Mouse (Mus musculus) intestine, postnatal 0 days (tissue): ENCODE measurements at regions not wholly inside any gene's neighbourhood (a gene's known extent, or its start where the extent isn't known, plus 50 kb on each side); places are given as distances from the start of the nearest gene placed in this dataset.

Experiments used
- ATAC-seq: fragments of 200-750 bp; cut with Nextera tagmentation; 2 replicates; pipeline ENCODE4 v1.8.0; 2017; ENCODE audit warnings: mild to moderate bottlenecking, moderate TSS enrichment, moderate library complexity
- H3K27ac ChIP-seq: fragments of 300-500 bp; sonication (generic); 2 replicates; pipeline ENCODE4 v1.5.1; 2014; ENCODE audit warnings: mild to moderate bottlenecking, low read depth, low read length, moderate library complexity
- H3K27me3 ChIP-seq: fragments of 300-500 bp; sonication (generic); replicated peaks from 2 replicates; pipeline ENCODE4 v1.6.1; 2014; ENCODE audit warnings: low read length, mixed read lengths; ENCODE audit not compliant: control insufficient read depth, insufficient read depth
- H3K36me3 ChIP-seq: fragments of 300-500 bp; sonication (generic); 2 replicates; pipeline ENCODE4 v1.6.1; 2014; ENCODE audit warnings: mild to moderate bottlenecking, moderate library complexity; ENCODE audit not compliant: control insufficient read depth, insufficient read depth
- H3K4me1 ChIP-seq: fragments of 300-500 bp; sonication (generic); replicated peaks from 2 replicates; pipeline ENCODE4 v1.6.1; 2014; ENCODE audit warnings: antibody characterized with exemption, low read length, mixed read lengths; ENCODE audit not compliant: control insufficient read depth, insufficient read depth
- H3K4me2 ChIP-seq: fragments of 300-500 bp; sonication (generic); replicated peaks from 2 replicates; pipeline ENCODE4 v1.6.1; 2014; ENCODE audit warnings: low read depth, mild to moderate bottlenecking, moderate library complexity
- H3K4me3 ChIP-seq: fragments of 300-500 bp; sonication (generic); 2 replicates; pipeline ENCODE4 v1.5.1; 2014; ENCODE audit warnings: low read depth, low read length
- H3K9ac ChIP-seq: fragments of 300-500 bp; sonication (generic); 2 replicates; pipeline ENCODE4 v1.6.1; 2014; ENCODE audit warnings: mild to moderate bottlenecking, low read depth, low read length
- H3K9me3 ChIP-seq: fragments of 300-500 bp; sonication (generic); 2 replicates; pipeline ENCODE4 v1.6.1; 2016; ENCODE audit warnings: mixed run types; ENCODE audit not compliant: control insufficient read depth
- CTCF ChIP-seq: sonication (generic); IDR thresholded peaks from 2 replicates; pipeline ENCODE4 v1.5.1; 2016; ENCODE audit warnings: low read depth, mild to moderate bottlenecking, control low read depth, antibody characterized with exemption, moderate library complexity
- WGBS: fragments of 180-500 bp; shearing (Covaris S2); extraction: QIAGEN DNeasy Blood & Tissue Kit; methylation state at CpG from one replicate; pipeline ENCODE4 v1.1.7; 2014; 5-methylcytosine and 5-hydroxymethylcytosine counted together

DNA sequence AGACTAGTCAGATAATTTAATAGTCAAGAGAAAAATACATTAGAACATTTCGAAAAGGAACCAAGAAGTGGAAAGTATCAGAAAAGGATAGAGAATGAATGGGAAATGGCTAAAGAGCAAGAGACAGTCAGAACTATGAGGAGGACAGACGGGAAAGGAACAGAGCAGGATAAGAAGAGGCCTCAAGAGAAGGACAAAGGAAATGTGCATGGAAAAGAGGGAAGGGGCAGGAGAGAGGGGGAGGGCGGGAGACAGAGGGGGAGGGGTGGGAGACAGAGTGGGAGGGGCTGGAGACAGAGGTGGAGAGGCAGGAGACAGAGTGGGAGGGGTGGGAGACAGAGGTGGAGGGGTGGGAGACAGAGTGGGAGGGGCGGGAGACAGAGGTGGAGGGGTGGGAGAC, 509.7 kb downstream of the Arl4a start:
- no peak overlapping the region for H3K4me3 ChIP-seq
- no peak overlapping the region for H3K9ac ChIP-seq
- no peaks in the 10 kb centered on the region for H3K9me3 ChIP-seq
- H3K27me3 ChIP-seq: no peaks in the 10 kb centered on the region
- no peak for TF ChIP-seq CTCF
- H3K4me1 ChIP-seq: no peaks in the 10 kb centered on the region
- ATAC-seq: no peak
- H3K27ac ChIP-seq: no peak overlapping the region
- WGBS: 50% methylated on average over 4 of the region's 4 CpGs
- H3K4me2 ChIP-seq: no peak overlapping the region
- no peaks in the 10 kb centered on the region for H3K36me3 ChIP-seq

- TF ChIP-seq CTCF: no peak
- H3K4me1 ChIP-seq: no peaks in the 10 kb centered on the region
- H3K36me3 ChIP-seq: no peaks in the 10 kb centered on the region
- H3K4me2 ChIP-seq: no peak overlapping the region
- H3K9me3 ChIP-seq: no peaks in the 10 kb centered on the region
- H3K4me3 ChIP-seq: no peak overlapping the region
- H3K27ac ChIP-seq: no peak overlapping the region
- 84% methylated on average over 3 of the region's 3 CpGs for WGBS
- no peak for ATAC-seq
- H3K27me3 ChIP-seq: no peaks in the 10 kb centered on the region
- H3K9ac ChIP-seq: no peak overlapping the region
Measured at GRCm38 (mm10) chr12:39527216-39527600, 510.6 kb downstream of the Arl4a start.

- Histone ChIP-seq H3K9me3 (no peaks in the 10 kb centered on the region), H3K4me1 (no peaks in the 10 kb centered on the region), H3K4me3 (no peak overlapping the region), H3K27ac (no peak overlapping the region), H3K27me3 (no peaks in the 10 kb centered on the region), H3K4me2 (no peak overlapping the region), H3K9ac (no peak overlapping the region), H3K36me3 (no peaks in the 10 kb centered on the region)
- ATAC-seq: no peak
- TF ChIP-seq CTCF: no peak
- WGBS: 77% methylated on average over 6 of the region's 6 CpGs
Measured at GRCm38 (mm10) chr12:39526535-39527215, 511.1 kb downstream of the Arl4a start.

- ATAC-seq: no peak
- 91% methylated on average over 4 of the region's 4 CpGs for WGBS
- H3K4me3 ChIP-seq: no peak overlapping the region
Measured at GRCm38 (mm10) chr12:39515690-39516089, 522.1 kb downstream of the Arl4a start.

DNA sequence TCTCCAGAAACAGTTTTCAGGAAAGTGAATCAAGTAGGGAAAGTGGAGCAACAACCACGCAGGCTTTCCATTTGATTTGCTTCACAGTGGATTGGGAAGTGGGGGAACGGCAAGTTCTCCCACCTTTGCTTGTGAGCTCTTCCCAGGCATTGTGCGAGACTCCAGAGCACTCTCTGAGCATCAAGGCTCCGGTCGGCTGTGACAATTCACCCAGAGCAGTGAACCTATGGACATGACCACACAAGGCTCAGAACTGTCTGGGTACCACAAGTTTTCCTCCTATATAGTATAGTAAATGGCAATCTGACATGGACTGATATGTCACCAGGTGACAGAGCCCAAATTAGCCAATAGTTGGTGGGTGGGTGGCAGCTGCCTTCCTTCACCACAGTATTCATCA, 527.0 kb downstream of the Arl4a start:
- no peaks in the 10 kb centered on the region for H3K36me3 ChIP-seq
- H3K4me2 ChIP-seq: no peak overlapping the region
- no peaks in the 10 kb centered on the region for H3K4me1 ChIP-seq
- no peak overlapping the region for H3K4me3 ChIP-seq
- H3K27me3 ChIP-seq: no peaks in the 10 kb centered on the region
- ATAC-seq: no peak
- H3K9me3 ChIP-seq: no peaks in the 10 kb centered on the region
- no peak for TF ChIP-seq CTCF
- no peak overlapping the region for H3K27ac ChIP-seq
- WGBS: 80% methylated on average over 5 of the region's 5 CpGs
- no peak overlapping the region for H3K9ac ChIP-seq

More at GRCm38 (mm10) chr12:39515690-39516089, 522.1 kb downstream of the Arl4a start:
- H3K27me3 ChIP-seq: no peaks in the 10 kb centered on the region
- no peak overlapping the region for H3K27ac ChIP-seq
- no peak overlapping the region for H3K4me2 ChIP-seq
- no peak overlapping the region for H3K9ac ChIP-seq
- no peak for TF ChIP-seq CTCF
- H3K4me1 ChIP-seq: no peaks in the 10 kb centered on the region
- H3K36me3 ChIP-seq: no peaks in the 10 kb centered on the region
- no peaks in the 10 kb centered on the region for H3K9me3 ChIP-seq

- Histone ChIP-seq H3K27me3 (no peaks in the 10 kb centered on the region), H3K4me3 (no peak overlapping the region), H3K9me3 (no peaks in the 10 kb centered on the region), H3K9ac (no peak overlapping the region), H3K27ac (no peak overlapping the region), H3K36me3 (no peaks in the 10 kb centered on the region), H3K4me1 (no peaks in the 10 kb centered on the region), H3K4me2 (no peak overlapping the region)
- ATAC-seq: no peak
- TF ChIP-seq CTCF: peak; percentile 95
- WGBS: 28% methylated on average over 13 of the region's 13 CpGs
Measured at GRCm38 (mm10) chr12:39510073-39510812, 527.6 kb downstream of the Arl4a start.
